Mouse (Mus musculus) layer of hippocampus, postnatal 10 days (tissue): ENCODE results near the gene Fkbp7. TPM values are rescaled to one million over a fixed set of nuclear protein-coding genes. Genes with fewer than 3 reads are reported as not detected.
A peak's percentile ranks its signal among the peaks of the same experiment; 100 is the strongest.
"Not testable (repeated sequence)": the region's sequence is repeated elsewhere in the genome, so short reads cannot be mapped to it uniquely, and the experiment has no call there.

Source experiments
- DNase-seq, 2 experiments: peaks; one replicate each; pipeline ENCODE4 v3.0.0; 2021; ENCODE audit warnings: low spot score in 2 of 2
- total RNA-seq, 2 experiments: library from RNA; stranded (reverse); gene quantifications; 2 replicates each; pipeline ENCODE4 v1.2.3; 2021

Fkbp7 gene
- total RNA-seq, 2 experiments from 2014 or later, result 4.7 to 5.8 TPM

GRCm38 (mm10) chr2:76671641-76672040 is 1.3 kb downstream of the Fkbp7 start:
- no peak for DNase-seq

DNA sequence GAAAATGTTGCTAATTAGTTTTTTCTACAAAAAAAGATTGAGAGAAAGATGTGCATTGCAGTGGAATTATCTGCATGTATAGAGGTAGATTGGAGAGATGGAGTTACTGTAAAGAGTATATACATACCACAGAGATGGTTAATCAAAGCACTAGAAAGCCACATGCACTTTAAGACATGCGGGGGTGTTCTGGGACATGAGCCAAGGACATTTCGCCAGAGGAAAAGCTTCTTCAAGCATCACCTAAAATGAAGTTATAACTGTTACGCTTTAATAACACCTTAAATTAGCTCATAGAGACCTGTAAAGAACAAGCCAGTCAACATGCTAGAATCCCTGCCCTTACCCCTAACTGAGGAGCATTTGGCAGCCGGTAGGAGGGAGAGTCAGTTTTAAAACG is 5.7 kb downstream of the Fkbp7 start:
- no peak for DNase-seq

DNA sequence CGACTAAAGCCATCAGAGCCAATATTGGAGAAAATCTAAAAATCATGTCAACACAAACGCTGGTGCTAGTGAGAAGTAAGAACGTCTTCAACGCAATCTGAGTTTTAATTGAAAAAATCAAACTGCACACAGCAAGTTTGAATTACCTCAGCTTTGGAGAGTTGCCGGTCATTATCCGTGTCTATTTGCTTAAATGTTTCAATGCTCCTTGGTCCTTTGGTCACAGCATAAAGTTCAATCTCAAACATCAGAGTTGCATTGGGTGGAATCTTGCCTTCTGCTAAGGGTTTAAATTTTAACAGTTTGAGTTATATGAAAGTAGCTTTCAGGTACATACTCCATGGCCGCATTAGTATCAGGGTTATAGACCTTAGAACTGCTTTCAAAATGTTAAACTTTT is 7.4 kb downstream of the Fkbp7 start:
- no peak for DNase-seq

GRCm38 (mm10) chr2:76659419-76659818 is 13.5 kb downstream of the Fkbp7 start:
- no peak for DNase-seq

GRCm38 (mm10) chr2:76658551-76658950 is 14.4 kb downstream of the Fkbp7 start:
- DNase-seq, result no peak

DNA sequence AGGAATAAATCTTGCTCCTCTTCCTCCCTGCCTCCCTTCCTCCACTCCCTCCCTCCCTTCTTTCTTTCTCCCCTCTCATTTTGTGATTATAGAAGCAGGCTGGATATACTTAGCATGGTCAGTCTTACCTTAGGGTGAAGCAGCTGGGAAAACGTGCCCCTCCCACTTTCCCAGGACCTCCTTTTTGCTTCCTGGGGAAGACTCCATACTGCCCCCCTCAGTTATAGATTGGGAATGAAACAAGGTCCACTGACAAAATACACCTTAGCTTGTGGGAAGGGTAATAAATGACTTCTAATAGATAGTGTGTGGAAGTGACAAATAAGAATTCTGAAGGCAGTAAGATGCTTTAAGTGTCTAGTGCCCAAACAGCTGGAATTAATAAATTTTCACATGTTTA is 16.9 kb downstream of the Fkbp7 start:
- DNase-seq, result no peak

GRCm38 (mm10) chr2:76655444-76655843 is 17.5 kb downstream of the Fkbp7 start:
- DNase-seq, result no peak

DNA sequence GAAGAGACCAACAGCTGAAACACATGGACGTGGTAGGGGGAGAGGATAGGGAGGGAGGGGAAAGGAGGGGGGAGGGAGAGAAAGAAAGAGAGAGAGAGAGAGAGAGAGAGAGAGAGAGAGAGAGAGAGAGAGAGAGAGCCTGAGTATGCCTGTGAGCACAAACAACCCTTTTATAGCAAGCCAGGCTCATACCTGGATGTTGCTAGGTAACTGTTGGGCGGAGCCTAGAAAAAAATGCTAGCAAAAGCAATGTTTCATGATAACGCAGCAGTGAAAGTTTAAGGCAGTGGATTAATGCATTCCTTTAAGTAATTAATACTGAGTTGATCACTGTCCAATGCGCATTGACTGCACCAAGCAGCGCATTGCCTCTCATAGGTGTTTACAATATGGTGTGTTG is 18.3 kb downstream of the Fkbp7 start:
- DNase-seq, result no peak

DNA sequence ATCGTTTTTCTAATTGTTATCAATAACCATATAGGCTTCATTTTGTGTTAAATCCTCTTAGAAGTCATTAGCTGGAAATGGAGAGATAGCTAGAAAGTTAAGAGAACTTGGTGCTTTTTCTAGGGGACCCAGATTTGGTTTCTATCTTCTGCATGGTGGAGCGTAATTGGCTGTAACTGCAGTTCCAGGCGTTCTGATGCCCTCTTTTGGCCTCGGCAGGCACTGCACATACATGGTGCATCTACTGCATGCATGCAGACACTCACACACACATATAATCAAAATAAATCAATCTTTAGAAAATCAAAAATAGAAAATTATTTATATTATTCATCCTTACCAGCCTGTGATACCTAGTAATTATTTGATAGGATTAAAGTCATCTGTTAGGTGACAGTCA is 19.8 kb downstream of the Fkbp7 start:
- no peak for DNase-seq

- no peak for DNase-seq
Measured at GRCm38 (mm10) chr2:76648666-76649141, 24.2 kb downstream of the Fkbp7 start.

DNA sequence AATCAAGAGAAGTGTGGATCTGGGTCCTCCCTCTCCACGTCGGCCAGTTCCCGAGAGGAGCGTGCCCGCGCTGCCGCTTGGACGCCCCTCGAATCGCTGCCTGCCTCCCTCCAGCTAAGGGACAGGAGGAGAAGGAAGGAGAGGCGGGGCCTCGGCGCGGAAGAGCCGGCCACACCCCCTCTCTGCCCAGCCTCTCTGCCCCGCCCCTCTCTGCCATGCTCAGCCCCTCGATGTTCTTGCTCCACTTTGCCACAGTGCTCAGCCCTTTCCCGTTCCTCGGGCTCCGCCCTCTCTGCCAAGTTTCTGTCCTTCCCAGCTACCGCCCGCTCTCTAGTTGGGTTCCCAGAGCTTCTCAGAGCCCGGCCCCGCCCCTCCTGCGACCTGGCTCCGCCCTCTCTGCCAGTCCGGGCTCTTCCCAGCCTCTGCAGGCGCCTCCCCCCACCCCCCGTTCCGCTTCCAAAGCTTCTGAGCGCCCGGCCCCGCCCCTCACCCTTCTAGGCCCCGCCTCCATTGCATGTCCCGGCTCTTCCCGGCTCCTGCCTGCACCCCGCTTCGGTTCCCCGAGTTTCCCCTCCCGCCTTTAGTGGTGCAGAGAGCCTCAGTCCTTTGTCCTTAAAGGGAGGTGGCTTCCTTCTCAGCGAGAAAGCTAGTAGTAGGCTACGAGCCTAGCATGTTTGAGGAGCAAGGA is 24.9 kb downstream of the Fkbp7 start, which contains the start of the genes Prkra and Pjvk:
Prkra (minus strand) TSS at position 133 of the 688 bp plus-strand sequence.
Pjvk (plus strand) TSS at position 594 of the 688 bp plus-strand sequence.
- peak; percentile 98 to 99 for DNase-seq

- DNase-seq, result no peak
Measured at GRCm38 (mm10) chr2:76647441-76647869, 25.5 kb downstream of the Fkbp7 start.

GRCm38 (mm10) chr2:76643801-76644200 is 29.1 kb downstream of the Fkbp7 start:
- DNase-seq, result no peak

- no peak for DNase-seq
Measured at GRCm38 (mm10) chr2:76639637-76640036, 33.3 kb downstream of the Fkbp7 start.

DNA sequence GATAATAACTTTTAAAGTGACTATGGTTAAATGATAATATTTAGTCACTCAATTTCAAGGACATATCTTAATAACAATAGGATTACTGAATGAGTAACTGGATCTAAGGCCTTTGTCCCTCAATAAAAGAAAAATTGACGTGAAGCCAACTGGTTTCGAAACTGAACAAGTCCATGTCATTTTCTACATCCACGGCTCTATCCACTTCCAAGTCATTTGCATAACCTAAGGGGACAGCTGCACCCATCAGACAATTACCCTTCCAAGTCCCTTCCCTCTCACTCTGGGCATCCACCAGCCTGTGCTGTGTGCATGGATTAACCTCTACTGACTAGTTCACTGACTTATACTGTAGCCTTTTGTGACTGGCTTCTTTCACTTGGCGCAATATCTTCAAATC is 41.3 kb downstream of the Fkbp7 start:
- no peak for DNase-seq

DNA sequence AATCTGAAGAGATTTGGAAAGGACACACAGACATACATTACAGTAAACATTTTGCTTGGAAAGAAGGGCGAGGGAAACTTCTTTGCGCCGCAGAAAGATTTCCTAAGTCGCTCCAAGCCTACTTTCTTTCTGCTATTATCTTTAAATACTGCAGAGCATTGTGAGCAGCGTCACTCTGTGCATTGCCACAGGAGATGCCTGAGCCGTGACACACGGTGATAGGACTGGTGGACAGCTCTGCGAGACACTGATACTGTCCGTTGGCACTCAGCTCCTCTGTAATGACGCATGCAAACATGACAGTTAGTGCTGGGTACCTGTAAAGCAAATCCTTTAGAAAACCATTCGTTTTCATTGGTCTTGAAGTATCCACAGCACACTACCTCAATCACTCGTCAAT is 42.6 kb downstream of the Fkbp7 start:
- DNase-seq, result no peak

DNA sequence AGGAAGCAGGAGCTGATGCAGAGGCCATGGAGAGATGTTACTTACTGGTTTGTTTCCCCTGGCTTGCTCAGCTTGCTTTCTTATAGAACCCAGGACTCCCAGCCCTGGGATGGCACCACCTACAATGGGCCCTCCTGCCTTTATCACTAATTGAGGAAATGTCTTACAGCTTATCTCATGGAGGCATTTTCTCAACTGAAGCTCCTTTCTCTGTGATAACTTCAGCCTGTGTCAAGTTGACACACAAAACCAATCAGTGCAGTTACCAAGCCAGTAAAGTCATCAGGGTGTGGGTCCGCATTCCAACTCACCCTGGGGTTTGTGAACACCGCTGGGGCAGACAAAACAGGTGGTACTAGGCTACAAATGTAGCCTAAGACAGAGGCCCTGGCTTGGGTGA is 50.6 kb downstream of the Fkbp7 start:
- not testable (repeated sequence) for DNase-seq

DNA sequence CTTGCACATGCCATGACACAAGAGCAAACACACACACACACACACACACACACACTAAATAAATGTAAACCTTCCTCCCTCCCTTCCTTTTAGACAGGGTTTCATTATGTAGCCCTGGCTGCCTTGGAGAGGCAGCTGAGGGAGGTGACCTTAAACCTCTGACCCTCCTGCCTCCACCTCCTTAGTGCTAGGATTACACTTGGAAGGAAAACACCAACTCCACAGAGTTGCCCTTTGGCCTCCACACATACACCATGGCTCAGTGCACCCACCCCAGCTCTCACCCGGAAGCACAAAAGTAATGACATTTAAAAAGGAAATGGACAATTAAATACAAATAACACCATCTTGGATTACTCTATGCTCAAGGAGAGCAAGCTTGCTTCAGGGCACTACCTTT is 51.2 kb downstream of the Fkbp7 start:
- DNase-seq, result no peak

DNA sequence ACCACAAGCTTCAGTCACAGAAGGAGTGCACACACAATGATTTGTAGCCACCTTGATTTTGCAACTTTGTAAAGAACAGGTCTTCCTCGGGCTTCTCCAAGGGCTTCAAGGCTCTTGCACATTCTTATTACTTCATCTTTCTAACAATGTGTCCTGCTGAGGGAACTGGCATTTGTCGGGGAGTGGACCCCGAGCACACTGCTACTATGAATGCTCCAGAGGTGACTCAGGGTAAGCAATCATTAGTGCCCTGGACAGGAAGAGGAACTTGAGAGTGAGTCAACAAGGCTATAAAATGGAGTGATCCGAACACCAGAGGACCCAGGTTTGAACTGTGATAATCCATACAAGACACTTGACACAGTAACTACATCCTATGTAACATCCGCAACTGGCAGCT is 52.7 kb downstream of the Fkbp7 start:
- no peak for DNase-seq

DNA sequence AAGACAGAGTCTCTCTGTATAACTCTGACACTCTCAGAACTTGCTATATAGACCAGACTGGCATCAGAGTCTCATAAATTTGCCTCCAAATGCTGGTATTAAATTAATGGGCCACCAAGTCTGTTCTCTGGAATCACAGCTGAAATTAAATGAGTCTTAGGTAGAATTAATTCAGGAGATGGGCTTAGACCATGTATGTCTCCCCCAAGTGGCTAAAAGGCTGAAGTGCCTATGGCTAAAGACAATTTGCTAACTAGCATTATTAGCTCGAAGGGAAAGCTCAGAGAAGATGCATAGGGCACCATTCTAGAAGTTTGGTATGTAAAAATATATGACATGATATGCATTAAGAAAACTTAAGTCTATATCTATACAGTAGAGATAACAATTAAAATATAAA is 54.8 kb downstream of the Fkbp7 start:
- DNase-seq, result peak; percentile 52 to 54
